Mouse (Mus musculus) cerebellum, adult 18-20 months (tissue): ENCODE results near the gene Igflr1.

ENCODE experiments used
- DNase-seq, 2 experiments: peaks; one replicate each; pipeline ENCODE4 v3.0.0; 2021

Gene Igflr1

GRCm38 (mm10) chr7:30553810-30554584, 11.2 kb upstream of the Igflr1 start:
- no peak for DNase-seq

GRCm38 (mm10) chr7:30556894-30557536, 8.2 kb upstream of the Igflr1 start:
- DNase-seq = peak in 1 of 2 experiments; percentile 28

- peak in 1 of 2 experiments; percentile 20 for DNase-seq
Measured at GRCm38 (mm10) chr7:30557901-30558514, 7.2 kb upstream of the Igflr1 start.

- DNase-seq = no peak
Measured at GRCm38 (mm10) chr7:30558656-30559442, 6.4 kb upstream of the Igflr1 start.

- DNase-seq = peak; percentile 97 to 99
Measured at GRCm38 (mm10) chr7:30559443-30559954, 5.7 kb upstream of the Igflr1 start, which contains the start of gene Lin37. TSS of gene Lin37 (minus strand) at chr7:30559838.

- DNase-seq = peak in 1 of 2 experiments; percentile 18
Measured at GRCm38 (mm10) chr7:30560296-30560695, 4.9 kb upstream of the Igflr1 start.

- no peak for DNase-seq
Measured at GRCm38 (mm10) chr7:30562526-30563116, 2.6 kb upstream of the Igflr1 start.

- peak; percentile 95 to 97 for DNase-seq
Measured at GRCm38 (mm10) chr7:30563117-30563905, 1.9 kb upstream of the Igflr1 start, which contains the start of the genes U2af1l4, Gm49396 and Psenen. TSS of gene U2af1l4 (plus strand) at chr7:30563301. TSS of gene Gm49396 (plus strand) at chr7:30563344. TSS of gene Psenen (minus strand) at chr7:30563627.

GRCm38 (mm10) chr7:30563906-30564280, 1.3 kb upstream of the Igflr1 start:
- DNase-seq = no peak

GRCm38 (mm10) chr7:30566033-30566432, 806 bp downstream of the Igflr1 start:
- no peak for DNase-seq

GRCm38 (mm10) chr7:30567555-30567954, 2.3 kb downstream of the Igflr1 start:
- DNase-seq = no peak

GRCm38 (mm10) chr7:30572389-30572788, 7.2 kb downstream of the Igflr1 start:
- DNase-seq = no peak

- DNase-seq = peak; percentile 74 to 79
Measured at GRCm38 (mm10) chr7:30572969-30573368, 7.7 kb downstream of the Igflr1 start.

GRCm38 (mm10) chr7:30579950-30580349, 14.7 kb downstream of the Igflr1 start:
- no peak for DNase-seq

GRCm38 (mm10) chr7:30581547-30581946, 16.3 kb downstream of the Igflr1 start:
- no peak for DNase-seq

- no peak for DNase-seq
Measured at GRCm38 (mm10) chr7:30584339-30584738, 19.1 kb downstream of the Igflr1 start.

- DNase-seq = no peak
Measured at GRCm38 (mm10) chr7:30585170-30585569, 19.9 kb downstream of the Igflr1 start.

GRCm38 (mm10) chr7:30586455-30587020, 21.3 kb downstream of the Igflr1 start:
- DNase-seq = peak in 1 of 2 experiments; percentile 40

GRCm38 (mm10) chr7:30587842-30588667, 22.8 kb downstream of the Igflr1 start:
- peak in 1 of 2 experiments; percentile 46 for DNase-seq
